Mouse (Mus musculus): ENCODE measurements at regions not wholly inside any gene's neighbourhood (a gene's known extent, or its start where the extent isn't known, plus 50 kb on each side); places are given as distances from the start of the nearest gene placed in this dataset.

GRCm38 (mm10) chr1:69379741-69380140, 271.9 kb upstream of the Erbb4 start:
- TF ChIP-seq POLR2A (IDR thresholded peaks at IDR 0.05; ENCODE audit: low read depth, low read length), result no peak
- no peak for TF ChIP-seq CTCF (IDR thresholded peaks at IDR 0.05; ENCODE audit: borderline replicate concordance, insufficient read depth, low read length)
